Mouse (Mus musculus) G1E (cell line): ENCODE measurements around the gene Eif3j1. TPM values are rescaled to one million over a fixed set of nuclear protein-coding genes. Genes with fewer than 3 reads are reported as not detected.

Experiments used
- ATAC-seq: 2 replicates; pipeline ENCODE4 v1.8.0; 2016; ENCODE audit warnings: mild to moderate bottlenecking; ENCODE audit not compliant: insufficient number of reproducible peaks, poor library complexity, low FRiP score, severe bottlenecking; ENCODE audit errors: extremely low read depth
- DNase-seq: peaks from one replicate; pipeline ENCODE4 v3.0.0; 2012; ENCODE audit warnings: low spot score
- H3K27me3 ChIP-seq: 2 replicates; pipeline ENCODE4 v1.6.1; 2012; ENCODE audit warnings: mild to moderate bottlenecking, low read length, inconsistent platforms; ENCODE audit not compliant: insufficient read depth
- H3K36me3 ChIP-seq: replicated peaks from 2 replicates; pipeline ENCODE3; 2012; ENCODE audit warnings: mild to moderate bottlenecking, inconsistent platforms
- H3K4me1 ChIP-seq: 2 replicates; pipeline ENCODE4 v1.6.1; 2012; ENCODE audit warnings: low read depth, low read length, inconsistent platforms, mixed read lengths; ENCODE audit not compliant: insufficient read depth
- H3K4me3 ChIP-seq: 2 replicates; pipeline ENCODE4 v1.5.1; 2012; ENCODE audit warnings: low read depth, mild to moderate bottlenecking, inconsistent platforms, low read length, moderate library complexity, mixed read lengths
- H3K9me3 ChIP-seq: replicated peaks from 2 replicates; pipeline ENCODE4 v1.6.1; 2012; ENCODE audit warnings: inconsistent platforms
- CTCF ChIP-seq: IDR thresholded peaks from 2 replicates; pipeline ENCODE4 v1.5.1; 2012; ENCODE audit warnings: low read depth, low read length, inconsistent platforms, mixed read lengths
- GATA1 ChIP-seq: IDR thresholded peaks from 2 replicates; pipeline ENCODE4 v1.6.1; 2012; ENCODE audit warnings: borderline replicate concordance, low read length, inconsistent platforms, mixed read lengths
- GATA2 ChIP-seq: IDR thresholded peaks from 2 replicates; pipeline ENCODE4 v1.6.1; 2012; ENCODE audit warnings: low read depth, low read length, inconsistent platforms, borderline replicate concordance
- POLR2AphosphoS5 ChIP-seq: IDR thresholded peaks from 2 replicates; pipeline ENCODE4 v1.6.1; 2012; ENCODE audit warnings: low read depth, low read length, inconsistent platforms; ENCODE audit not compliant: insufficient replicate concordance
- TAL1 ChIP-seq: conservative IDR thresholded peaks from 2 replicates; pipeline ENCODE4 v1.6.1; 2012; ENCODE audit warnings: low read depth, low read length, inconsistent platforms, mixed read lengths
- polyA plus RNA-seq: library from polyadenylated mRNA; stranded (reverse); fragments of >175 nt; gene quantifications from 2 replicates; pipeline ENCODE4 v1.2.3, GENCODE M21; 2012
- total RNA-seq, 2 experiments: library from RNA; stranded (forward) in 1 of 2; stranded (reverse) in 1 of 2; fragments of 200-1000 nt in 1 of 2; fragments of >200 nt in 1 of 2; fragmentation: Nextera tagmentation in 1 of 2; gene quantifications; 2 replicates each; pipeline ENCODE4 v1.2.3; 2014 to 2017

The Eif3j1 gene
- total and polyA plus RNA-seq, 3 experiments = 8.4 to 35.5 (median 23.0) TPM

- peaks cover 23% of the 10 kb centered on the region for H3K36me3 ChIP-seq
- peaks cover 30% of the 10 kb centered on the region for H3K4me1 ChIP-seq
- peak overlapping the region; percentile 93 for H3K4me3 ChIP-seq
- DNase-seq (no peak), ATAC-seq (0 out of 2 replicates have a peak, but pooled peaks have one; percentile 32)
- H3K27me3 ChIP-seq = no peaks in the 10 kb centered on the region
- TF ChIP-seq TAL1 (no peak), GATA2 (no peak), CTCF (no peak), POLR2AphosphoS5 (no peak), GATA1 (no peak)
- H3K9me3 ChIP-seq = no peaks in the 10 kb centered on the region
These were observed 682 bp downstream of the Eif3j1 start for GRCm38 (mm10) chr2:122028756-122029700.

- Histone ChIP-seq H3K36me3 (peaks cover 49% of the 10 kb centered on the region), H3K4me3 (no peak overlapping the region), H3K27me3 (no peaks in the 10 kb centered on the region), H3K4me1 (peaks cover 40% of the 10 kb centered on the region), H3K9me3 (no peaks in the 10 kb centered on the region)
- no peak for DNase-seq
- ATAC-seq = no peak
- no peak for TF ChIP-seq GATA2
- no peak for TF ChIP-seq TAL1
- TF ChIP-seq GATA1 = no peak
- no peak for TF ChIP-seq POLR2AphosphoS5
- TF ChIP-seq CTCF = no peak
These were observed 3.6 kb downstream of the Eif3j1 start for GRCm38 (mm10) chr2:122031970-122032369.

GRCm38 (mm10) chr2:122036064-122036463 is 7.7 kb downstream of the Eif3j1 start:
- TF ChIP-seq GATA2 (no peak), GATA1 (no peak), TAL1 (peak; percentile 59), POLR2AphosphoS5 (no peak), CTCF (no peak)
- H3K27me3 ChIP-seq = no peaks in the 10 kb centered on the region
- H3K4me1 ChIP-seq = peaks cover 35% of the 10 kb centered on the region
- no peaks in the 10 kb centered on the region for H3K9me3 ChIP-seq
- DNase-seq = no peak
- peaks cover 77% of the 10 kb centered on the region for H3K36me3 ChIP-seq
- ATAC-seq = peak; percentile 68
- H3K4me3 ChIP-seq = no peak overlapping the region

- H3K27me3 ChIP-seq = no peaks in the 10 kb centered on the region
- H3K4me1 ChIP-seq = no peaks in the 10 kb centered on the region
- DNase-seq (no peak), ATAC-seq (no peak)
- H3K4me3 ChIP-seq = no peak overlapping the region
- TF ChIP-seq CTCF (no peak), POLR2AphosphoS5 (no peak), TAL1 (no peak), GATA1 (no peak), GATA2 (no peak)
- no peaks in the 10 kb centered on the region for H3K9me3 ChIP-seq
- peaks cover 87% of the 10 kb centered on the region for H3K36me3 ChIP-seq
These were observed 15.6 kb downstream of the Eif3j1 start for GRCm38 (mm10) chr2:122043926-122044325.

GRCm38 (mm10) chr2:122059365-122060115 is 31.2 kb downstream of the Eif3j1 start:
- ATAC-seq = no peak

More at GRCm38 (mm10) chr2:122059365-122060115, 31.2 kb downstream of the Eif3j1 start:
- Histone ChIP-seq H3K36me3 (peaks cover 65% of the 10 kb centered on the region), H3K4me1 (peaks cover 3% of the 10 kb centered on the region; the same call in 1 of the 2 replicates), H3K9me3 (no peaks in the 10 kb centered on the region), H3K27me3 (no peaks in the 10 kb centered on the region), H3K4me3 (no peak overlapping the region)
- TF ChIP-seq CTCF = no peak
- TF ChIP-seq GATA1 = no peak
- no peak for TF ChIP-seq TAL1
- no peak for TF ChIP-seq GATA2
- no peak for TF ChIP-seq POLR2AphosphoS5
- DNase-seq = no peak
